Mouse (Mus musculus) mouse embryonic stem cell (cell line): ENCODE data around the gene Tymp.

Experiments
- in situ Hi-C, 2 experiments: fragments of 300-500 bp; cut with MboI; formaldehyde crosslinking; loops; 1 replicate in 1 of 2; 3 replicates in 1 of 2; pipeline ENCODE4 v1.14.3; 2019 to 2020; ENCODE audit warnings: low sequenced_read_pairs in 2 of 2, low pct_unique_long_range_greater_than_20kb in 1 of 2, mixed read lengths in 1 of 2; ENCODE audit not compliant: unreplicated experiment in 1 of 2

The Tymp gene

GRCm38 (mm10) chr15:89341678-89342077 lies 35.2 kb downstream of the Tymp start:
- in situ Hi-C loops, result no loop called here

- in situ Hi-C loops, result no loop called here
Observed at GRCm38 (mm10) chr15:89340136-89340535, 36.7 kb downstream of the Tymp start.

DNA sequence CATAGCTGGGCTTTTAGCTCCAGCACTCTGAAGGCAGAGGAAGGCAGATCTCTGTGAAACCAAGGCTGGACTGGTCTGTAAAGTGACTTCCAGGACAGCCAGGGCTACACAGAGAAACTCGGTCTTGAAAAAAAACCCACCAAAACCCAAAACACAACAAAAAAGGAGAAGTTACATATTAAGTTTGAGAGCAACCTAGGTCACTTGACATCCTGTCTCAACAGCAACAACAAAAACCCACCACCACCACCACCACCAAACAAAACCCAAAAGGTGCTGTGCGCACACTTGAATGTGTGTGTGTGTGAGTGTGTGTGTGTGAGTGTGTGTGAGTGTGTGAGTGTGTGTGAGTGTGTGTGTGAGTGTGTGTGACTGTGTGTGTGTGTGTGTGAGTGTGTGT lies 37.1 kb downstream of the Tymp start:
- in situ Hi-C loops, result no loop called here

GRCm38 (mm10) chr15:89336422-89336821 lies 40.4 kb downstream of the Tymp start:
- in situ Hi-C loops, result no loop called here

DNA sequence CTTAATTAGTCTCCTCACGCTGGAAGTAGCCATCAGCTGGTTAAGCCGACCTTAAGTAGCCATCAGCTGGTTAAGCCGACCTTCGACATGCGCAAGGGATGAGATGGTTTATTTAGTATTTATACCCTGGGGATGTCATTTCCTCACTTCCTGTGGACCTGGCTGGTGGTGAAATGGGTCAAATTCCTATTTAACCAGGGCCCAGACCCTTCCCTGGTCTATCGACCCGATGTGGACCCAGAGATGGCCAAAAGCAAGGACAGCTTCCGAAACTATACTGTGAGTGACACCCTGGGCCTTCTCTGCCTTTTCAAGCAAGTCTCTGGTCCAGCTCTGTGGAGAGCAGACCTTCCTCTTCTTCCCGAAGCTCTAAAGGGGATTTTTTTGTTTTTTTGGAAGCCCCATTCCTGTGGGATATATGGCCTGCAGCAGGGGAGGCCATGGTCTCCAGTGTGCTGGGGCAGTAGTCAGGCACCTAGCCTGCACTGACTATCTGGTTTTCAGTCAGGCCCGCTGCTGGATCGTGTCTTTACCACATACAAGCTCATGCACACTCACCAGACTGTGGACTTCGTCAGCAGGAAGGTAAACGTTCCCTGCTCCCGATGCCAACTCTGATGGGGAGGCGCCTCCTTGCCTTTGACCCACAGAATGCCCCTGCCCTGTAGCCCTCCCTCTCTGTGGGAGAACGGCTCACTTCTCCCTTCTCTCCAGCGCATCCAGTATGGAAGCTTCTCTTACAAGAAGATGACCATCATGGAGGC lies 41.9 kb downstream of the Tymp start:
- in situ Hi-C loops, result no loop called here

DNA sequence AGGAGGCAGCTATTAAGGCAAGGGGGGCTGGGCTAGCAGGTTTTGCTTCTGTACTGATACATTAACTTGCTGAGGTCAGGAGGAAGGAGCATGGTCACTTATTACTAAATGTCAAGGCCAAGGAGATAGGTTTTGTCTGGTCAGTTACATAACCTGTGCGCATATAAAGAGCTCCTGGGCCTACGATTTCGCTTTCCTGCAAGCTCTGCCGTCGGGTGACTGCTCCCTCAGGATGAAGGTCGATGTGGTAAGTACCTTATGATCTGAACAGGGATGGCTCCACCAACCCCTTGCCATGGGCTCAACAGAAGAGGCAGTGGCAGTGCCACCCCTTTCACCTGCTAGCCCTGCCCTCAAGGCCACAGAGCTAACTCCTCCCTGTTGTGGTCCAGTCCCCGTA lies 42.6 kb downstream of the Tymp start, which contains the start of gene Miox:
Miox (plus strand) TSS at position 128 of the 400 bp plus-strand sequence.
- in situ Hi-C loops, result no loop called here

DNA sequence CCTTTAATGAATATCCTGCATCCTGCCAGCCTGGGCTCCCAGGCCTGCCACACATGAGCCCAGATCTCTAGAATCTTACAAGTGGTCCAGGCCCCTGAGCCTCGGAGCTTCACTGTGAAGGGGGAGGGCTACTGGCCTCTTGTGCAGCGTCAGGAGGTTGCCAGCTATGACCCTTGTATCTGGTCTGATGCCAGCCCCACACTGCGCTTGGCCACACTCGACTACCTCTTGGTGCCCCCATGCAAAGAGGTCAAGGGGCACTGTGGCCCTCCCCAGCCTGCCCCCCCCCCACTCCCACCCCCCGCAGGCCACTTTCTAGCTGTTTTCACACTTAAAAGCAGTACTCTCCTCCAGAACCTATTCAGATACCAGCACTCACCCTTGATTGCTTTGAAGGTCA lies 50.4 kb downstream of the Tymp start:
- in situ Hi-C loops, result no loop called here

DNA sequence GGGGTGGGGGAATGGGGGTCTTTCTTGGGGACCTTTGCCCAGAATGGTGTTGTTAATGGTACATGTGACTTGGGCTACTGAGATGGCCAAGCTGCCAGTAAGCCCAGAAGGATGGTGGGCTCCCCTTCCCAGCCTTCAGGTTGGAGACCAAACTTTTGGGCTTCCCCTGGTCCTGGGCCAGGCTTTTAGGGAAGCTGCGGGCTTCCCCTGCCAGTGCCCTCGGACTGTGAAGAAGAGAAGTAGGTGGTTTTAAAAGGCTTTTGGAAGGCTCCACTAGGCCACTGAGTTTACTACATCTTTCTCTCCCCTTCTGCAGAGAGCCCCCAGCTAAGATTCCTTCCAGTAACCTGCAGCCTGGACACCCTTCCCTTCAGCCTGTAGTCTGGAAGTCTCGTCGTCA lies 53.2 kb downstream of the Tymp start:
- in situ Hi-C loops, result no loop called here

- in situ Hi-C loops, result no loop called here
Observed at GRCm38 (mm10) chr15:89322670-89323522, 53.9 kb downstream of the Tymp start, which contains the start of gene Adm2. Gene Adm2 (plus strand): TSS chr15:89322720.
